Mouse (Mus musculus): ENCODE data around the gene Cmss1.

GRCm38 (mm10) chr16:57372156-57372555, 234.5 kb downstream of the Cmss1 start:
- TF ChIP-seq POLR2A (IDR thresholded peaks at IDR 0.05; ENCODE audit: insufficient read depth, low read depth, low read length): no peak
- no peak for TF ChIP-seq CTCF (IDR thresholded peaks at IDR 0.05; ENCODE audit: insufficient read depth, low read depth, low read length)

All from olfactory bulb, adult 2 months (tissue).